Mouse (Mus musculus) liver, adult 2 months (tissue): Measurements from ENCODE around the gene Adgra1. TPM values are rescaled to one million over a fixed set of nuclear protein-coding genes. Genes with fewer than 3 reads are reported as not detected.

Experiments
- DNase-seq: peaks from one replicate; pipeline ENCODE4 v3.0.0-alpha.2; 2011; ENCODE audit warnings: low read depth, low spot score; ENCODE audit errors: extremely low read depth
- H3K27ac ChIP-seq: fragments of 200-500 bp; replicated peaks from 2 replicates; pipeline ENCODE4 v1.5.1; 2012; ENCODE audit warnings: low read depth, mild to moderate bottlenecking, control low read depth, inconsistent platforms, low read length; ENCODE audit not compliant: insufficient read depth
- H3K27me3 ChIP-seq: fragments of 200-500 bp; 2 replicates; pipeline ENCODE4 v1.6.1; 2012; ENCODE audit warnings: mild to moderate bottlenecking, moderate library complexity, low read length, inconsistent platforms; ENCODE audit not compliant: control insufficient read depth, insufficient read depth
- H3K36me3 ChIP-seq: fragments of 200-500 bp; 2 replicates; pipeline ENCODE4 v1.6.1; 2012; ENCODE audit warnings: low read length, inconsistent platforms; ENCODE audit not compliant: control insufficient read depth, insufficient read depth
- H3K4me1 ChIP-seq: fragments of 200-500 bp; 2 replicates; pipeline ENCODE4 v1.6.1; 2011; ENCODE audit warnings: low read length; ENCODE audit not compliant: control insufficient read depth, insufficient read depth
- H3K4me3 ChIP-seq: fragments of 200-500 bp; 2 replicates; pipeline ENCODE4 v1.5.1; 2011; ENCODE audit warnings: low read depth, mild to moderate bottlenecking, control low read depth, low read length, moderate library complexity; ENCODE audit not compliant: insufficient read depth
- H3K79me2 ChIP-seq: fragments of 200-500 bp; 2 replicates; pipeline ENCODE4 v1.6.1; 2012; ENCODE audit warnings: inconsistent platforms, mild to moderate bottlenecking, low read length, moderate library complexity; ENCODE audit not compliant: control insufficient read depth, insufficient read depth
- H3K9ac ChIP-seq: fragments of 200-500 bp; 2 replicates; pipeline ENCODE4 v1.6.1; 2012; ENCODE audit warnings: low read depth, mild to moderate bottlenecking, control low read depth, inconsistent platforms, low read length
- CTCF ChIP-seq: fragments of 200-500 bp; IDR thresholded peaks from 2 replicates; pipeline ENCODE4 v1.5.1; 2011; ENCODE audit warnings: low read depth, low read length, control low read depth
- POLR2A ChIP-seq: fragments of 200-500 bp; IDR thresholded peaks from 2 replicates; pipeline ENCODE4 v1.6.1; 2011; ENCODE audit warnings: low read length, control low read depth; ENCODE audit not compliant: insufficient read depth; ENCODE audit errors: extremely low read depth
- WGBS: fragments of 180-500 bp; shearing (Covaris S2); methylation state at CpG from one replicate; pipeline ENCODE4 v1.1.7; 2018; 5-methylcytosine and 5-hydroxymethylcytosine counted together
- polyA plus RNA-seq: library from polyadenylated mRNA; depleted of rRNA; stranded (reverse); fragments of >200 nt; gene quantifications from 2 replicates; pipeline ENCODE4 v1.2.3, GENCODE M21; 2012
- total RNA-seq: library from RNA; depleted of rRNA; stranded (reverse); fragments of >200 nt; gene quantifications from 2 replicates; pipeline ENCODE4 v1.2.3, GENCODE M21; 2014

Adgra1 gene
- total and polyA plus RNA-seq, 2 experiments = not detected

DNA sequence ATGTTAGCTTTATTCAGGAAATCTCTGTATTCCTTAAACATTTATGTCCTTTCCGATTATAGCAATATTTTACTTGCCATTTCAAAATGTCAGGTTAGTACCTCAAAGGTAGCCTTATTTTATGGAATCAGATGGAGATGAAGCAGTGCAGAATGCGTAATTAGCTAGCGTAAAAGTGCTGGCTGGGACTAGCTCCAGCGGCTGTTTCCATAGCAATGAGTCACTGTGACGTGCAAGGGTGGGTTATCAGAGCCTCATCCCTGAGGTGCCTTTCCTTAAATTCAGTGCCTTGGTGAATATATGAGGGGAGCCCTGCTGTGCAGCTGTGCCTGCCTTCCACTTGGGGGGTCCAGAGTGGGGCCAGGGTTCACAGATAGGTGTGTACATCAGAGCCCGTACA lies 17.1 kb downstream of the Adgra1 start:
- H3K4me3 ChIP-seq = no peak overlapping the region
- H3K79me2 ChIP-seq = no peaks in the 10 kb centered on the region
- H3K4me1 ChIP-seq = no peaks in the 10 kb centered on the region
- no peak for TF ChIP-seq CTCF
- TF ChIP-seq POLR2A = no peak
- 67% methylated on average over 6 of the region's 6 CpGs for WGBS
- H3K27me3 ChIP-seq = no peaks in the 10 kb centered on the region
- no peak overlapping the region for H3K9ac ChIP-seq
- no peaks in the 10 kb centered on the region for H3K36me3 ChIP-seq
- no peak for DNase-seq
- no peak overlapping the region for H3K27ac ChIP-seq

DNA sequence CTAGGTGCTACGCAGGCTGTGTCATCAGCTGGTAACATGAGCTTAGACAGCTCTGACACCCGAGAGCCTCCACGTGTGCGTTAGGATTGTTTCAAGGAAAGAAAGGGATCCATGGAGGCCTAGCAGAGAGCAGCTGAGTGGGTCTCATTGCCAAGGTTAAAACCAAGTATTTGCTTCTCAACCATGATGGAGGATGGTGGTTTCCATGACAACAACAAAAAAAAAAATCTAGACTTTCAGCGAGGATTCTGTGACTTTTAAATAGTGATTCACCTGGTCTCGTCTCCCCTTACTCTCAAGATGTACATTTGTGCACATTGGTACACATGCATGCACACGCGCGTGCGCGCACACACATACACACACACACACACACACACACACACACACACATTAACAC lies 21.3 kb downstream of the Adgra1 start:
- H3K79me2 ChIP-seq = no peaks in the 10 kb centered on the region
- no peaks in the 10 kb centered on the region for H3K4me1 ChIP-seq
- DNase-seq = no peak
- H3K36me3 ChIP-seq = no peaks in the 10 kb centered on the region
- TF ChIP-seq POLR2A (no peak), CTCF (no peak)
- H3K9ac ChIP-seq = no peak overlapping the region
- no peak overlapping the region for H3K27ac ChIP-seq
- H3K4me3 ChIP-seq = no peak overlapping the region
- WGBS = 80% methylated on average over 11 of the region's 11 CpGs
- no peaks in the 10 kb centered on the region for H3K27me3 ChIP-seq

DNA sequence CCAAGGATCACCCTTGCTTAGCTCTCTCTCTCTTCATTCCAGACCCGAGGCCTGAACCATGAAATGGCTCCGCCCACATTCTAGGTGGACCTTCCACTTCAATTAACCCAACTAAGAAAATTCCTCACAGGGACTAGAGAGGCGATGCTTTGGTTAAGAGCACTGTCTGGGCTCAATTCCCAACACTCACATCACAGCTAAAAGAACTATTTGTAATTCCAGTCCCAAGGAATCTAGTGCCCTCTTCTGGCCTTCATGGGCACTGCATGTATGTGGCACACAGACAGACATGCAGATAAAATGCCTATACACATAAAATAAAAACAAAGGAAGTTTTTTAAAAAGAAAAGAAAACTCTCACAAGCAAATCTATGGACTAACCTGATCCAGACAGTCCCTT lies 27.4 kb downstream of the Adgra1 start:
- no peak overlapping the region for H3K4me3 ChIP-seq
- peak; percentile 48 for DNase-seq
- TF ChIP-seq POLR2A (no peak), CTCF (peak; percentile 45; the same call in 1 of the 2 replicates)

DNA sequence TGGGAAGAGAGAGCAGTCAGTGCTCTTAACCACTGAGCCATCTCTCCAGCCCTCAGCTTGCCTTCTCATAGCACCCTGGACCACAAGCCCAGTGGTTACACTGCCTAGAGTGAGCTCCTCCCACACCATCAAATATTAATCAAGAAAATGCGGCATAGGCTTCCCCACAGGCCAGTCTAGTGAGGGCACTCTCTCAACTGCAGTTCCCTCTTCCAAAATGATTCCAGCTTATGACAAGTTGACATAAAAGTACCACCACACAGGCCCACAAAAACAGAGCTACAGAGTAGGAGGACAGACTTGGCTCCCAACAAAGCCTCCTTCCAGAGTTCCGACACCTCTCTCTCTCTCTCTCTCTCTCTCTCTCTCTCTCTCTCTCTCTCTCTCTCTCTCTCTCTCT lies 29.1 kb downstream of the Adgra1 start:
- Histone ChIP-seq H3K4me1 (no peaks in the 10 kb centered on the region), H3K79me2 (no peaks in the 10 kb centered on the region), H3K27ac (no peak overlapping the region), H3K36me3 (no peaks in the 10 kb centered on the region), H3K9ac (no peak overlapping the region), H3K4me3 (no peak overlapping the region), H3K27me3 (no peaks in the 10 kb centered on the region)
- DNase-seq = no peak
- no peak for TF ChIP-seq POLR2A
- no peak for TF ChIP-seq CTCF
- 65% methylated on average over 2 of the region's 2 CpGs for WGBS

More for the DNA sequence above, 27.4 kb downstream of the Adgra1 start:
- Histone ChIP-seq H3K27me3 (no peaks in the 10 kb centered on the region), H3K36me3 (no peaks in the 10 kb centered on the region), H3K9ac (no peak overlapping the region), H3K27ac (no peak overlapping the region), H3K79me2 (no peaks in the 10 kb centered on the region), H3K4me1 (no peaks in the 10 kb centered on the region)
- WGBS = 27% methylated on average over 3 of the region's 3 CpGs

DNA sequence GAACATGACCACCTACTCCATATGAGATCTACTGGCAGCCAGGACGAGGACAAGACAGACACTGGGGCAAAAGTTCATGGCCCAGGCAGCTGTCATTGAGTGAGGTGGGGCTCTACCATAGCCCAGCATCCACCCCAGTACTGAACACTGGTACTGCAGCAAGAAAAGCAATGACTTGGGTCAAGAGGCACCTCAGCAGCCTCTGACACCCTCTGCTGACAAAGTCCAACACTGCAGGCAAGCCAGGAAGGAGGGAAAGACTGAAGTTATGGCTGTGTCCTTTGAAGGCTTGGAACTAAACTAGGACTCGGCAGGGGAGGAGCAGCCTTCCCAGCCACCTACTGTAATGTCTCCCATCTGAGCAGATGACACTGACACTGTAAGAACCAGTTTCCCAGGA lies 30.3 kb downstream of the Adgra1 start:
- Histone ChIP-seq H3K36me3 (no peaks in the 10 kb centered on the region), H3K4me1 (no peaks in the 10 kb centered on the region), H3K79me2 (no peaks in the 10 kb centered on the region), H3K27me3 (no peaks in the 10 kb centered on the region), H3K27ac (no peak overlapping the region), H3K9ac (no peak overlapping the region), H3K4me3 (no peak overlapping the region)
- DNase-seq = no peak
- WGBS = 40% methylated on average over 2 of the region's 2 CpGs
- TF ChIP-seq POLR2A (no peak), CTCF (no peak)

DNA sequence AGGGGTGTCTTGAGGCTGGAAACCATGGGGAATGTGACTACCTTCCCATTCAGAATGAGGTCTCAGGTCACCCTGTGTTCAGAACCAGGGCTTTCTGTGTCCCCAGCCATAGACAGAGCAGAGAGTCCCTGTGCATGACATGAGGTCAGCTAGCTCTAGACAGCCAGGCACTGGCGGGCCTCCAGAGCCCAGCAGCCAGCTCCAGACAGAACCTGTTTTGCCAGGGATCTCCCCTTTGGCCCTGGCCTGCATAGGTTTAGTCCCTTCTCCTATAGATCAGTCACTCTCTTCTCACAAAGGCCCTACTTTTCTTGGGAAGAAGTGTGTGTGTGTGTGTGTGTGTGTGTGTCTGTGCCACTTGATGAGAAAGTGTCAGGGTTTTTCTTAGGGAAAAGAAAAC lies 30.9 kb downstream of the Adgra1 start:
- WGBS = 67% methylated on average over 1 of the region's 1 CpGs
- no peak overlapping the region for H3K9ac ChIP-seq
- no peak overlapping the region for H3K4me3 ChIP-seq
- H3K4me1 ChIP-seq = no peaks in the 10 kb centered on the region
- DNase-seq = no peak
- H3K27ac ChIP-seq = no peak overlapping the region
- H3K36me3 ChIP-seq = no peaks in the 10 kb centered on the region
- no peak for TF ChIP-seq CTCF
- no peak for TF ChIP-seq POLR2A
- H3K27me3 ChIP-seq = no peaks in the 10 kb centered on the region
- no peaks in the 10 kb centered on the region for H3K79me2 ChIP-seq
